Mouse (Mus musculus) C2C12 (cell line): ENCODE results near the gene Itgav. TPM values are rescaled to one million over a fixed set of nuclear protein-coding genes. Genes with fewer than 3 reads are reported as not detected.

Experiments
- H3K27me3 ChIP-seq: one replicate; pipeline ENCODE4 v1.6.1; 2011; ENCODE audit not compliant: control insufficient read depth, insufficient read depth, insufficient read length
- H3K36me3 ChIP-seq: one replicate; pipeline ENCODE4 v1.6.1; 2011; ENCODE audit not compliant: control insufficient read depth, insufficient read depth
- H3K4me3 ChIP-seq: one replicate; pipeline ENCODE4 v1.5.1; 2011; ENCODE audit warnings: mild to moderate bottlenecking, control low read depth; ENCODE audit not compliant: poor library complexity, insufficient read depth, severe bottlenecking
- H3K79me2 ChIP-seq: one replicate; pipeline ENCODE4 v1.6.1; 2011; ENCODE audit not compliant: control insufficient read depth, insufficient read depth
- H3K79me3 ChIP-seq: one replicate; pipeline ENCODE4 v1.6.1; 2011; ENCODE audit warnings: low read depth, control low read depth
- H3ac ChIP-seq: one replicate; pipeline ENCODE3; 2011; ENCODE audit warnings: low read depth; ENCODE audit not compliant: control insufficient read depth, insufficient read length
- CEBPB ChIP-seq: IDR thresholded peaks from one replicate; pipeline ENCODE4 v1.6.1; 2011; ENCODE audit warnings: low read depth, mild to moderate bottlenecking, control low read depth, moderate library complexity
- CTCF ChIP-seq: IDR thresholded peaks from one replicate; pipeline ENCODE4 v1.5.1; 2011; ENCODE audit not compliant: control insufficient read depth, insufficient read depth, insufficient read length
- FOSL1 ChIP-seq: IDR thresholded peaks from one replicate; pipeline ENCODE4 v1.8.0; 2011; ENCODE audit warnings: mild to moderate bottlenecking, low read length; ENCODE audit not compliant: poor library complexity, insufficient read depth, severe bottlenecking
- MAX ChIP-seq: IDR thresholded peaks from one replicate; pipeline ENCODE4 v1.6.1; 2011; ENCODE audit warnings: mild to moderate bottlenecking, control low read depth
- MYOD1 ChIP-seq: IDR thresholded peaks from one replicate; pipeline ENCODE4 v1.6.1; 2011; ENCODE audit warnings: low read depth; ENCODE audit not compliant: control insufficient read depth, insufficient read length
- MYOG ChIP-seq: IDR thresholded peaks from one replicate; pipeline ENCODE4 v1.6.1; 2011; ENCODE audit not compliant: control insufficient read depth, insufficient read length; ENCODE audit errors: extremely low read depth
- USF1 ChIP-seq: IDR thresholded peaks from one replicate; pipeline ENCODE4 v1.6.1; 2011; ENCODE audit warnings: low read depth, mild to moderate bottlenecking, control low read depth, moderate library complexity
- polyA plus RNA-seq: library from polyadenylated mRNA; unstranded; fragments of >200 nt; fragmentation: generic; extraction: Trizol; gene quantifications from one replicate; pipeline ENCODE4 v1.2.1, GENCODE M21; 2012; ENCODE audit warnings: missing spikeins

Gene Itgav
- polyA plus RNA-seq, 1 experiment, result 32.1 TPM

DNA sequence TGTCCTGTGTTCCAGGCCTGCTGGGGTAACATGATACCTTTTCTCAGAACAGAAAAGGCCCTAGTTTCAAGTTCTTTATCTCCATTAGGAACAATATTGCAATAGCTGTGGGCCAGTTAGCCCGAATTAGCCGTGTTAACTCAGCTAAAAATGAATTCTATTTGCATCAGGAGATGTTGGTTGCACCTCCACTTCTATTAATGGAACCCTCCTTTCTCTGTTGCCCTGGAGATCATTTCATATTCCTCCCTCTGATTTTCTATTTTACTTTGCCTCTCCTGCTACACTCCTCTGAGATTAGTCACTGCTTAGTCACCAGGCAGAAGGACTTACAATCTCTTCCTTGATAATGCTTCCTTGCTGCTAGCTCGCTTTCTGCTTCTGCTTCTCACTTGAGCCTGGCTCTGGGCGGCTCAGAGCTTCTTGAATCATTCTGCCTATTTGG lies 4.1 kb downstream of the Itgav start:
- Histone ChIP-seq H3K36me3 (peaks cover 18% of the 10 kb centered on the region), H3K4me3 (no peak overlapping the region), H3K79me3 (peaks cover 71% of the 10 kb centered on the region), H3ac (no peak overlapping the region), H3K79me2 (peaks cover 87% of the 10 kb centered on the region), H3K27me3 (no peaks in the 10 kb centered on the region)
- TF ChIP-seq MYOG (no peak), FOSL1 (peak; percentile 89)

DNA sequence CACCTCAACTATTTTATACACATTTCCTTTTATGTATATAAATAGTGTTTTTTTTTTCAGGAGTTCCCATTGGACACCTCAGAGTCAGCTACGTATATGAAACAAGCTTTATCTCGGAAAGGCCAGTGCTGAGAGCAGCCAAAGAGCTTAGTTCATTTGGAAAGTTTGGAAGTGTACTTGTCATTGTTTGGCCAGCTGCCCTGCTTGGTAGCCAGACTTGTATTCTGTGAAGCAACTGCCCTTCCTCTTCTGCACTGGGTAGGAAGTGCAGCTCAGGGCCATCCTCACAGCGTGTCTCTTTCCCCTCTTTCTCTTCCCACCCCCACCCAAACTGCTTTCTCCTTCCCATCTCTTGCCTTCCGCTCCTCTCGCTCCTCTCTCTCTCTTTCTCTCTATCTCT lies 5.1 kb downstream of the Itgav start:
- peaks cover 79% of the 10 kb centered on the region for H3K79me3 ChIP-seq
- TF ChIP-seq MYOG (no peak), MYOD1 (peak; percentile 15), CTCF (no peak), USF1 (no peak), MAX (no peak)
- no peaks in the 10 kb centered on the region for H3K27me3 ChIP-seq
- H3K36me3 ChIP-seq, result peaks cover 18% of the 10 kb centered on the region
- peaks cover 96% of the 10 kb centered on the region for H3K79me2 ChIP-seq
- no peak overlapping the region for H3K4me3 ChIP-seq
- H3ac ChIP-seq, result no peak overlapping the region

DNA sequence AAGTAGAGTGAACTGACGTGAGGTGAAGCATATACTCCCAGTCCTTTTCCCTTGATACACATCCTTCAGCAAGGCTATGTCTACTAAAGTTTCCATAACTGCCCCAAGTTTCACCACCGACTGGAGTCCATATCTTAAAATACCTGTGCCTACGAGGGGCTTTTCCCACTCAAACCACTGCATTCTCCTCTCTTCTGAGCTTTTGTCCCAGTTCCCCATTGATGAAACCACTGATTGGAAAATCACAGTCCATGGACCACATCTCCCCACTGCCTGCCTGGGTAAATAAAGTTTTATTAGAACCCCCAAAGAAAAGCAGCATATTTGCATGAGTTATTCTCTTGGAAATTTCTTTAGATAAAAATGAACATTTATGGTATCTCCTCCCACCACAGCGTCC lies 8.7 kb downstream of the Itgav start:
- Histone ChIP-seq H3K36me3 (peaks cover 36% of the 10 kb centered on the region), H3K79me3 (peaks cover 70% of the 10 kb centered on the region), H3K4me3 (no peak overlapping the region), H3ac (no peak overlapping the region), H3K79me2 (peaks cover 92% of the 10 kb centered on the region), H3K27me3 (no peaks in the 10 kb centered on the region)
- TF ChIP-seq MAX, result no peak
- no peak for TF ChIP-seq USF1
- no peak for TF ChIP-seq FOSL1
- no peak for TF ChIP-seq CEBPB
- TF ChIP-seq MYOD1, result no peak
- no peak for TF ChIP-seq CTCF
- no peak for TF ChIP-seq MYOG

DNA sequence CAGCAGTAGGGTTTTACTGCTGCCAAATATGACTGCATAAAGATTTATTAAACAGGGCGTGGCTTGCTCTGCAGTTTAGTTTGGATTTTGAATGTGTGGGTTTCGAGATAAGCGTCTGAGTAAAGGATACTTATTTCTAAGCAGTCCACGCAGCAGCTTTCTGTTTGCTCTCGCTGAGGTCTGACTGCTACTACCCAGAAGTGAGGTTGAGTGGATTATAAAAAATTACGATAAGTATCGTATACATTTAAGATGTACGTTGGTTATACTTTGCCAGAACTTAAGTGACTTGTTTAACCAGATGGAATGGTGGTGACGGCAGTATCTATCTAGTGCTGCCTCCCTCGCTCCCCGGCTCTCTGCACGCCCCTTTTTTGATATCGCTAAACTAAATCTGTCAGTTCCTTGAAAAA lies 9.8 kb downstream of the Itgav start:
- Histone ChIP-seq H3K79me3 (peaks cover 65% of the 10 kb centered on the region), H3K4me3 (no peak overlapping the region), H3K79me2 (peaks cover 92% of the 10 kb centered on the region), H3ac (no peak overlapping the region), H3K36me3 (peaks cover 47% of the 10 kb centered on the region), H3K27me3 (no peaks in the 10 kb centered on the region)
- TF ChIP-seq MYOG (no peak), CTCF (no peak), CEBPB (no peak), FOSL1 (no peak), USF1 (no peak), MAX (no peak)

DNA sequence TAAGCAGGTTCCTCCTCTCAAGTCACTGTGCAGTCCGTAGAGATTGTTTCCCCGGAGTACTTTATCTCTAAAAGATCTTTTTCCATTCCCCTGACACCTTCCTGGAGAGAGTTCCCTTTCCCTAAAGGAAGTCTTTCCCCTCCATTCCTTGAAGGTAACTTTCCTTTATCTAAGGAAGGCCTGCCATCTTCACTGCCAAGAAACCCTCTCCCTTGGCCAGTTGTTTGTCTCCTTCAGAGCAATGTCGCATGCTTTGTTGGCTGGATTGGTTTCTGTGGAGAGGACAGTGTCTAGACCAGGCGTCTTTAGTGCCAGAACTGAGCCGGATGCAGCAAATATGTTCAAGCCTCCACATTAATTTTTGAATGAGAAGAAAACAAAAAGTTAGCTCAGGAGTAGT lies 11.1 kb downstream of the Itgav start:
- H3K36me3 ChIP-seq, result peaks cover 45% of the 10 kb centered on the region
- peaks cover 55% of the 10 kb centered on the region for H3K79me3 ChIP-seq
- peaks cover 90% of the 10 kb centered on the region for H3K79me2 ChIP-seq
- TF ChIP-seq MAX (no peak), MYOG (no peak), CEBPB (no peak), MYOD1 (no peak), USF1 (no peak), CTCF (no peak), FOSL1 (no peak)
- no peak overlapping the region for H3ac ChIP-seq
- H3K4me3 ChIP-seq, result no peak overlapping the region
- no peaks in the 10 kb centered on the region for H3K27me3 ChIP-seq

DNA sequence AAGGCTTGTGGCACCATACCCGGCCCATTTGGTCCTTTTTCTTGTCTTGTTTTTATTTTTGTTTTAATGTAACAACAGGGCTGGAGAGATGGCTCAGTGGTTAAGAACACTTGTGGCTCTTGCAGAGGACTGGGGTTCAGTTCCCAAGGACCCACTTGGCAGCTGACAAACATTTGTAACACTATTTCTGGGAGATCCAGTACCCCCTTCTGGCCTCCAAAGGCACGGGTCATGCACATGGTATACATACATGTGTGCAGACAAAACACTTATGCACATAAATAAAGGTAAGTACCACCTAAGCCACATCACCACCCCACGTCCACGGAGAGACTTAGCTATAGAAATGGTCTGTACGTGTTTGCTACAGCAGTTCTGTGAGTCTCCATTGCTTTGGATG lies 12.6 kb downstream of the Itgav start:
- TF ChIP-seq MAX (no peak), MYOG (no peak), MYOD1 (no peak), USF1 (no peak), CTCF (no peak), CEBPB (no peak), FOSL1 (no peak)
- Histone ChIP-seq H3K27me3 (no peaks in the 10 kb centered on the region), H3K36me3 (peaks cover 44% of the 10 kb centered on the region), H3K79me2 (peaks cover 90% of the 10 kb centered on the region), H3ac (no peak overlapping the region), H3K79me3 (peaks cover 43% of the 10 kb centered on the region), H3K4me3 (no peak overlapping the region)
